Mouse (Mus musculus): ENCODE data around the gene Gm10717. TPM values are rescaled to one million over a fixed set of nuclear protein-coding genes. Genes with fewer than 3 reads are reported as not detected.
A peak's percentile ranks its signal among the peaks of the same experiment; 100 is the strongest.
"Not testable (repeated sequence)": the region's sequence is repeated elsewhere in the genome, so short reads cannot be mapped to it uniquely, and the experiment has no call there.

The Gm10717 gene
- total RNA-seq, 2 experiments from 2014 or later: not detected

- DNase-seq (ENCODE audit: extremely low spot score in 1 of 2, low spot score in 1 of 2): peak; percentile 38 to 83
Measured at GRCm38 (mm10) chr9:3023985-3024648, 1.1 kb upstream of the Gm10717 start.

DNA sequence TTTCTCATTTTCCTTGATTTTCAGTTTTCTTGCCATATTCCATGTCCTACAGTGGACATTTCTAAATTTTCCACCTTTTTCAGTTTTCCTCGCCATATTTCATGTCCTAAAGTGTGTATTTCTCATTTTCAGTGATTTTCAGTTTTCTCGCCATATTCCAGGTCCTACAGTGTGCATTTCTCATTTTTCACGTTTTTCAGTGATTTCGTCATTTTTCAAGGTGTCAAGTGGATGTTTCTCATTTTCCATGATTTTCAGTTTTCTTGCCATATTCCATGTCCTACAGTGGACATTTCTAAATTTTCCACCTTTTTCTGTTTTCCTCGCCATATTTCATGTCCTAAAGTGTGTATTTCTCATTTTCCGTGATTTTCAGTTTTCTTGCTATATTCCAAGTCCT, 436 bp downstream of the Gm10717 start:
- DNase-seq (ENCODE audit: extremely low spot score in 1 of 2, low spot score in 1 of 2): peak; percentile 33 to 71

DNA sequence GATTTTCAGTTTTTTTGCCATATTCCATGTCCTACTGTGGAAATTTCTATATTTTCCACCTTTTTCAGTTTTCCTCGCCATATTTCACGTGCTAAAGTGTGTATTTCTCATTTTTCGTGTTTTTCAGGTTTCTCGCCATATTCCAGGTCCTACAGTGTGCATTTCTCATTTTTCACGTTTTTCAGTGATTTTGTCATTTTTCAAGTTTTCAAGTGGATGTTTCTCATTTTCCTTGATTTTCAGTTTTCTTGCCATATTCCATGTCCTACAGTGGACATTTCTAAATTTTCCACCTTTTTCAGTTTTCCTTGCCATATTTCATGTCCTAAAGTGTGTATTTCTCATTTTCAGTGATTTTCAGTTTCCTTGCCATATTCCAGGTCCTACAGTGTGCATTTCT, 919 bp downstream of the Gm10717 start:
- not testable (repeated sequence) for DNase-seq (ENCODE audit: extremely low spot score in 1 of 2, low spot score in 1 of 2)

- not testable (repeated sequence) for DNase-seq (ENCODE audit: extremely low spot score in 1 of 2, low spot score in 1 of 2)
Measured at GRCm38 (mm10) chr9:3026741-3027140, 1.5 kb downstream of the Gm10717 start.

DNA sequence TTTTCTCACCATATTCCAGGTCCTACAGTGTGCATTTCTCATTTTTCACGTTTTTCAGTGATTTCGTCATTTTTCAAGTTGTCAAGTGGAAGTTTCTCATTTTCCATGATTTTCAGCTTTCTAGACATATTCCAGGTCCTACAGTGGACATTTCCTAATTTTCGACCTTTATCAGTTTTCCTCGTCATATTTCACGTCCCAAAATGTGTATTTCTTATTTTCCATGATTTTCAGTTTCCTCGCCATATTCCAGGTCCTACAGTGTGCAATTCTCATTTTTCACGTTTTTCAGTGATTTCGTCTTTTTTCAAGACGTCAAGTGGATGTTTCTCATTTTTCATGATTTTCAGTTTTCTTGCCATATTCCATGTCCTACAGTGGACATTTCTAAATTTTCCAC, 2.0 kb downstream of the Gm10717 start:
- not testable (repeated sequence) for DNase-seq (ENCODE audit: extremely low spot score in 1 of 2, low spot score in 1 of 2)

DNA sequence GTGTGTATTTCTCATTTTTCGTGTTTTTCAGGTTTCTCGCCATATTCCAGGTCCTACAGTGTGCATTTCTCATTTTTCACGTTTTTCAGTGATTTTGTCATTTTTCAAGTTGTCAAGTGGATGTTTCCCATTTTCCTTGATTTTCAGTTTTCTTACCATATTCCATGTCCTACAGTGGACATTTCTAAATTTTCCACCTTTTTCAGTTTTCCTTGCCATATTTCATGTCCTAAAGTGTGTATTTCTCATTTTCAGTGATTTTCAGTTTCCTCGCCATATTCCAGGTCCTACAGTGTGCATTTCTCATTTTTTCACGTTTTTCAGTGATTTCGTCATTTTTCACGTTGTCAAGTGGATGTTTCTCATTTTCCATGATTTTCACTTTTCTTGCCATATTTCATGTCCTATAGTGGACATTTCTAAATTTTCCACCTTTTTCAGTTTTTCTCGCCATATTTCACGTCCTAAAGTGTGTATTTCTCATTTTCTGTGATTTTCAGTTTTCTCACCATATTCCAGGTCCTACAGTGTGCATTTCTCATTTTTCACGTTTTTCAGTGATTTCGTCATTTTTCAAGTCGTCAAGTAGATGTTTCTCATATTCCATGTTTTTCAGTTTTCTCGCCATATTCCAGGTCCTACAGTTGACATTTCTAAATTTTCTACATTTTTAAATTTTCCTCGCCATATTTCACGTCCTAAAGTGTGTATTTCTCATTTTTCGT, 4.2 kb downstream of the Gm10717 start:
- DNase-seq (ENCODE audit: extremely low spot score in 1 of 2, low spot score in 1 of 2): peak in 1 of 2 experiments; percentile 1

GRCm38 (mm10) chr9:3030677-3031318, 5.6 kb downstream of the Gm10717 start:
- not testable (repeated sequence) for DNase-seq (ENCODE audit: extremely low spot score in 1 of 2, low spot score in 1 of 2)

- DNase-seq (ENCODE audit: extremely low spot score in 1 of 2, low spot score in 1 of 2): not testable (repeated sequence)
Measured at GRCm38 (mm10) chr9:3034299-3034698, 9.1 kb downstream of the Gm10717 start, which contains the start of gene Gm17535. Gm17535 (plus strand) TSS chr9:3034599.

- not testable (repeated sequence) for DNase-seq (ENCODE audit: extremely low spot score in 1 of 2, low spot score in 1 of 2)
Measured at GRCm38 (mm10) chr9:3036577-3036976, 11.4 kb downstream of the Gm10717 start, which contains the start of gene Gm10715. Gm10715 (plus strand) TSS chr9:3036877.

- DNase-seq (ENCODE audit: extremely low spot score in 1 of 2, low spot score in 1 of 2): not testable (repeated sequence)
Measured at GRCm38 (mm10) chr9:3038161-3038560, 12.9 kb downstream of the Gm10717 start.

Small RNA genes within 50 kb of the gene (microRNA-seq; reads per million reads assigned to microRNA genes)
- 0 reads per million in 2 experiments for gene Mir101c

Other genes starting within 250 kb of the Gm10717 start
- gene Gm10722, start 24.5 kb upstream of the Gm10717 start, total RNA-seq (2021): not detected
- gene Gm11168, start 22.1 kb upstream of the Gm10717 start, total RNA-seq (2021): not detected
- under 1 TPM in 1 of 2 experiments, not detected in 1; 0.85 TPM for gene Gm10721, start 12.3 kb upstream of the Gm10717 start, total RNA-seq (2021)
- gene Gm10720, start 9.8 kb upstream of the Gm10717 start, total RNA-seq (2021): not detected
- gene Gm10719, start 8.0 kb upstream of the Gm10717 start, total RNA-seq (2021): under 1 TPM; 0.42 to 0.89 TPM
- 1 to 10 TPM in 1 of 2 experiments, not detected in 1; 1.3 TPM for gene Gm10718, start 1.9 kb upstream of the Gm10717 start, total RNA-seq (2021)
- gene Gm17535, start 9.2 kb downstream of the Gm10717 start, total RNA-seq (2021): not detected
- not detected for gene Gm10715, start 11.5 kb downstream of the Gm10717 start, total RNA-seq (2021)